Mouse (Mus musculus) embryonic facial prominence, embryonic 11.5 days (tissue): ENCODE results near the gene Stox2. TPM values are rescaled to one million over a fixed set of nuclear protein-coding genes. Genes with fewer than 3 reads are reported as not detected.

Source experiments
- ATAC-seq: fragments of 200-750 bp; cut with Nextera tagmentation; replicated peaks from 2 replicates; pipeline ENCODE4 v1.8.0; 2017; ENCODE audit warnings: low read depth; ENCODE audit not compliant: insufficient number of reproducible peaks, low FRiP score, low TSS enrichment
- DNase-seq: peaks from one replicate; pipeline ENCODE4 v3.0.0-alpha.2; 2015; ENCODE audit warnings: low spot score
- H3K27ac ChIP-seq: fragments of 300-500 bp; sonication (generic); replicated peaks from 2 replicates; pipeline ENCODE4 v1.5.1; 2014; ENCODE audit warnings: mild to moderate bottlenecking, low read depth, low read length, control low read depth
- H3K27me3 ChIP-seq: fragments of 300-500 bp; sonication (generic); 2 replicates; pipeline ENCODE4 v1.6.1; 2014; ENCODE audit warnings: mild to moderate bottlenecking, low read length, moderate library complexity, mixed read lengths; ENCODE audit not compliant: control insufficient read depth, insufficient read depth
- H3K36me3 ChIP-seq: fragments of 300-500 bp; sonication (generic); replicated peaks from 2 replicates; pipeline ENCODE4 v1.6.1; 2014; ENCODE audit warnings: low read depth, mild to moderate bottlenecking, low read length, moderate library complexity, mixed read lengths; ENCODE audit not compliant: control insufficient read depth, insufficient read depth
- H3K4me1 ChIP-seq: fragments of 300-500 bp; sonication (generic); 2 replicates; pipeline ENCODE4 v1.6.1; 2014; ENCODE audit warnings: low read length, mixed read lengths; ENCODE audit not compliant: control insufficient read depth, insufficient read depth
- H3K4me2 ChIP-seq: fragments of 300-500 bp; sonication (generic); 2 replicates; pipeline ENCODE4 v1.6.1; 2014; ENCODE audit warnings: low read depth, mild to moderate bottlenecking, control low read depth, low read length, moderate library complexity
- H3K4me3 ChIP-seq: fragments of 300-500 bp; sonication (generic); 2 replicates; pipeline ENCODE4 v1.5.1; 2014; ENCODE audit warnings: low read depth, low read length, control low read depth
- H3K9ac ChIP-seq: fragments of 300-500 bp; sonication (generic); replicated peaks from 2 replicates; pipeline ENCODE4 v1.6.1; 2014; ENCODE audit warnings: mild to moderate bottlenecking, control low read depth, low read length
- H3K9me3 ChIP-seq: fragments of 300-500 bp; sonication (generic); replicated peaks from 2 replicates; pipeline ENCODE4 v1.6.1; 2016; ENCODE audit warnings: mild to moderate bottlenecking, low read length, inconsistent platforms, mixed read lengths; ENCODE audit not compliant: control insufficient read depth
- WGBS: fragments of 180-500 bp; shearing (Covaris S2); extraction: QIAGEN DNeasy Blood & Tissue Kit; methylation state at CpG from one replicate; pipeline ENCODE4 v1.1.7; 2014; 5-methylcytosine and 5-hydroxymethylcytosine counted together
- polyA plus RNA-seq: library from polyadenylated mRNA; unstranded; fragments of >200 nt; fragmentation: Nextera tagmentation; extraction: Ambion mirVana; gene quantifications from 2 replicates; pipeline ENCODE4 v1.2.1, GENCODE M21; 2014

Stox2 gene
- polyA plus RNA-seq, 1 experiment from 2014 or later = 15.8 TPM

DNA sequence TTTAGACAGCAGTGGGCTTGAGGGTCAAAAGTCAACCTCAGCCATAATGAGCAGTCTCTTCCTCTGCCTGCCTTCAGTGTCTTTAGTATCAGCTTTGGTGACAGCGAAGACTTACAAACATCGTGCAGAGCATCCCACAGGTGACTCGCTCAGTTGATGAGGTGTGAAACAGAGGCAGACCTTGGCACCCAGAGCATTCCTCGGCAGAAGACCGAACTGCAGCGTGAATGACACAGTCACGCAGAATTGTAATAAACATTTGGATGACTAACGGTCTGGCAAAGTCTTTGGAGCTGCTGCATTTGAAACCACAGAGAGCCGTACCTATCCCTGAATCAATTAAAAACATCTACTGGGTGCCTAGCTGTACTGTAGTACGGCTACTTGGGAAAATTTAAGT lies 225.0 kb downstream of the Stox2 start:
- Histone ChIP-seq H3K4me1 (no peaks in the 10 kb centered on the region; the same call in 1 of the 2 replicates), H3K9ac (no peak overlapping the region), H3K27me3 (no peaks in the 10 kb centered on the region), H3K36me3 (no peaks in the 10 kb centered on the region), H3K4me2 (no peak overlapping the region), H3K4me3 (no peak overlapping the region), H3K9me3 (no peaks in the 10 kb centered on the region), H3K27ac (no peak overlapping the region)
- DNase-seq = no peak
- no peak for ATAC-seq
- 82% methylated on average over 10 of the region's 10 CpGs for WGBS

DNA sequence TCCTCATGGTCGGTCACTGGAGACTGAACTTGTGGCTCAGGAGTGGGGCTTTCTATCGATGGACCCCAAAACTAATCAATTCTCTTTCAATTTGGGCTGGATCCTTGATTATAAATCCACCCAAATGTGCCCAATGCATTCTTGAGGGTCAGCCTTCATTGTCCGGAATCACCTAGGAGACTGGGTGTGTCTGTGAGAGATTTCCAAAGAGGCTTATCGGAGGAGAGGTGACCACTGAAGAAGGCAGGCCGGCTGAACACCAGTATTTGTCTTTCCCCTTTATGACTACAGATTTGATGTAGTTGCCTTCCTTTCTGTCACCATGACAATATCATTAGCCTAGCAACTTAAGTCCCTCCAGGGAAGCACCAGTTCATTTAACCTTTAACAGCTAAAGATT lies 225.8 kb downstream of the Stox2 start:
- Histone ChIP-seq H3K4me2 (no peak overlapping the region), H3K27me3 (no peaks in the 10 kb centered on the region), H3K4me1 (no peaks in the 10 kb centered on the region; the same call in 1 of the 2 replicates), H3K27ac (no peak overlapping the region), H3K36me3 (no peaks in the 10 kb centered on the region), H3K9ac (no peak overlapping the region), H3K9me3 (no peaks in the 10 kb centered on the region), H3K4me3 (no peak overlapping the region)
- WGBS = 88% methylated on average over 5 of the region's 5 CpGs
- DNase-seq (no peak), ATAC-seq (no peak)

DNA sequence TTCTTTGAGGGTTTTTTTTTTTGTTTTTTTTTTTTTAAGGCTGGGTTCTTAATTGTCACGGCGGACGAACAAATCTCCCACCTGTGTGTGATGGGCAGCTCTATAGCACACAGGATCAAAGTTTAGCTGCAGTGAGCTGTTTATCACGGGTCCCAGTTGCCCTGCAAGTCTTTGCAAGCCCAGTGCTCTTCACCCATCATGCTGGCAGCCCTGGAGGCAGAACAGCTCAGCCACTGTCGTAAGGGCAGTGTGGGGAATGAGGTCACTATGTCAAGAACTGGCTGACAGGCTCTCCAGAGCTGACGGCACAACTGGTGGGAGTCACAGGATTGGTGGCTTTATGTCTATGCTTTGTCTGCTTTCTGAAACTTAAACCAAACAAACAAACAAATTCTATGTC lies 227.6 kb downstream of the Stox2 start:
- H3K4me2 ChIP-seq = no peak overlapping the region
- H3K36me3 ChIP-seq = no peaks in the 10 kb centered on the region
- H3K9me3 ChIP-seq = no peaks in the 10 kb centered on the region
- peak; percentile 49 for DNase-seq
- no peaks in the 10 kb centered on the region for H3K27me3 ChIP-seq
- H3K4me3 ChIP-seq = no peak overlapping the region
- H3K4me1 ChIP-seq = no peaks in the 10 kb centered on the region; the same call in 1 of the 2 replicates
- H3K9ac ChIP-seq = no peak overlapping the region
- WGBS = 42% methylated on average over 6 of the region's 6 CpGs
- no peak overlapping the region for H3K27ac ChIP-seq
- ATAC-seq = no peak; the same call in 1 of the 2 replicates

DNA sequence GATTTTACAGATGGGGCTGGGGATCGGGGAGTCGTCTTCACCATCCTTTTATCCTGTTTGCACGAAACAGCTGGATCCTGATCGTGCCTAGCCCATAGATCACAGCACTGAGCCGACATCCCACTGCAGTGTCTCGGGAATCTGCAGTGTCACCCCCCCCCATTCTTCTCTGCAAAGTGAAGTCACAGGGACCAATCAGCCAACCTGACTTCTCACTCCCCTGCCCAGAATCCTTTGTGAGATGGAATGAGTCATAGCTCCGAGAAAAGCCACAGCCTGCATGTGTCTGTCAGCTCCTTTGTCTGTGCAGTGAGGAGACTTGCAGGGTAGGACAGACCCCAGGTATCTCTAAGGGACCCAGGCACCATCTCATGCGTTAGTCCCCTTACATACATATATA lies 228.1 kb downstream of the Stox2 start:
- ATAC-seq = 0 out of 2 replicates have a peak, but pooled peaks have one; percentile 39
- no peak overlapping the region for H3K4me3 ChIP-seq
- peak; percentile 43 for DNase-seq
- H3K27ac ChIP-seq = no peak overlapping the region
- no peaks in the 10 kb centered on the region for H3K36me3 ChIP-seq
- WGBS = 51% methylated on average over 8 of the region's 8 CpGs
- no peak overlapping the region for H3K9ac ChIP-seq
- H3K4me1 ChIP-seq = no peaks in the 10 kb centered on the region; the same call in 1 of the 2 replicates
- H3K27me3 ChIP-seq = no peaks in the 10 kb centered on the region
- no peaks in the 10 kb centered on the region for H3K9me3 ChIP-seq
- H3K4me2 ChIP-seq = no peak overlapping the region

DNA sequence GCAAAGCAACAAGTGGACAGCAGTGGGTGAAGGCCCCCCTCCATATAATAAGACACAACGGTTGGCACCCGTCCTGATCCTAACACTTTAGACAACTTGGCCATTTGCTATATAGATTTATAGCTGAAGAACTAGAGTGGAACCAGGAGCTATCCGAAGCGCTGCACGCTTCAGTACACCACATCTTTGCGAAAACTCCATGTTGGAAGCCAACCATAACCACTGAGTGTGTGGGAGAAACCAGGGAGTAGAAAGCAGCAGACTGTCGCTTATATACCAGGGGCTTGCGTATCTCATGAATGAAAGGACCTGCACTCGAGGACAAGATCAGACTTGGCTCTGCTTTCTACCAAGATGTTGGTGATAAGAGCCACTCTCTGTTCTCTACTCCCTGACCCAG lies 234.0 kb downstream of the Stox2 start:
- H3K4me3 ChIP-seq = no peak overlapping the region
- no peaks in the 10 kb centered on the region for H3K9me3 ChIP-seq
- no peaks in the 10 kb centered on the region for H3K27me3 ChIP-seq
- no peak overlapping the region for H3K27ac ChIP-seq
- no peaks in the 10 kb centered on the region for H3K36me3 ChIP-seq
- no peaks in the 10 kb centered on the region; the same call in 1 of the 2 replicates for H3K4me1 ChIP-seq
- H3K9ac ChIP-seq = no peak overlapping the region
- ATAC-seq (no peak), DNase-seq (no peak)
- 92% methylated on average over 9 of the region's 9 CpGs for WGBS
- no peak overlapping the region for H3K4me2 ChIP-seq

DNA sequence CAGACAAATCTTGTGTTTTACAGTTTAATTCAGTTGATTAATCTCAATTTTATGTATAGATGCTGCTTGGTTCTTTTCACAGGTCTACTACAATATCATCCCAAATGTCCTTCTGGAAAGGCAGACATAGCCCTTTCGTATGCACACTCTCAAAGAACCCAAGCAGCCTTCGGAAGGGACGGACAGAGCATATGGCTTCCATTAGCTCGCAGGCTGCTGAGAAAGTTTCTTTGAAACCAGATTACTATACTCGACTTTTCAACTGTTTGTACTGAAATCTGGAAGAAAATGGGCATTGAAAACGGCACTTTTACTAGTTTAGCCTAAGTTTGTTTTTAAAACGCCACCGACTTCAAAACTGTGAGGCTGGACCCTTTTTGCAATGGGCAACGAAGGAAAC lies 234.9 kb downstream of the Stox2 start:
- ATAC-seq = no peak
- H3K4me2 ChIP-seq = no peak overlapping the region
- no peak overlapping the region for H3K4me3 ChIP-seq
- no peak overlapping the region for H3K9ac ChIP-seq
- no peak overlapping the region for H3K27ac ChIP-seq
- H3K27me3 ChIP-seq = no peaks in the 10 kb centered on the region
- 24% methylated on average over 9 of the region's 9 CpGs for WGBS
- no peaks in the 10 kb centered on the region; the same call in 1 of the 2 replicates for H3K4me1 ChIP-seq
- H3K9me3 ChIP-seq = no peaks in the 10 kb centered on the region
- peak; percentile 85 for DNase-seq
- no peaks in the 10 kb centered on the region for H3K36me3 ChIP-seq

DNA sequence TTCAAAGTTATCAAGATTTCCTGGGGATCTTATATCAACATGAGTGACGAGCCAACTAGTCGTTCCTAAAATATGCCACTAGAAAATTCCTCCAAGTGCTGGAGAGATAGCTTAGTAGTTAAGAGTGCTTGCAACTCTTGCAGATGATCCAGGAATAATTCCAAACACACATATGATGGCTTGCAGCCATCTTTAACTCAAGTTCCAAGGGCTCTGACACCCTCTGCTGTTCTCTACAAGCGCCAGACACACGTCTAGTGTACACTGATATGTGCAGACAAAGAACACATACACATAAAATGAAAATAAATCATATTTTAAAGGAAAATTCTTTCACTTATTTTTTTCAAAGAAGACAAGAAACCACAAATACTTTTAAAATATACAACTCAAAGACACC lies 237.9 kb downstream of the Stox2 start:
- Histone ChIP-seq H3K4me3 (no peak overlapping the region), H3K4me1 (no peaks in the 10 kb centered on the region; the same call in 1 of the 2 replicates), H3K9me3 (no peaks in the 10 kb centered on the region), H3K36me3 (no peaks in the 10 kb centered on the region), H3K9ac (no peak overlapping the region), H3K4me2 (no peak overlapping the region), H3K27me3 (no peaks in the 10 kb centered on the region), H3K27ac (no peak overlapping the region)
- 83% methylated on average over 4 of the region's 4 CpGs for WGBS
- DNase-seq = no peak
- ATAC-seq = no peak

DNA sequence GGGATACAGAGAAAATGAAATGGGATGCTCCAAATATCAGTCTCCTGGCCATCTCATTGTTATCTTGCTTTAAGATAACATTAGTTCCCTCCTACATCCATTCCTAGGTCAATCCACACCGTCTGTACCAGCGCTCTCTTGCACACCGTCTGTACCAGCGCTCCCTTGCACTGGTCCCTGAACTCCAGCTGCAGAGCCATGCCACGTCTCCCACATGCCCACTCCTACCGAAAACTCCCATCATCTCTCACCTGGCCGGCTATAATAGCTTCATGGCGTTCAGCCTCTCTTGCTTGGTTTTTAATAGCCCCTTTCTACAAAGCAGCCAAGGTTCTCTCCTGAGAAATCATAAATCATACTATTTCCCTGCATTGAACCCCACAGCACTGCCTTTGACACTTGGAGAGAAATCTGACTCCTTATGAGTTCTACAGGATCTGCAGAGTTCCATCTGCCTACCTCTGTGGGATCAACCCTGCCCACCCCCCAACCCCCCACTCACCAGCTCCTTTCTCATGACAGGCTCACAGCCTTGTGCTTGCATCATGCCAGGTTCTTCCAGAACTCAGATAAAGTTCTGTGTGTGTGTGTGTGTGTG lies 239.4 kb downstream of the Stox2 start:
- H3K27me3 ChIP-seq = no peaks in the 10 kb centered on the region
- no peak for DNase-seq
- WGBS = 75% methylated on average over 8 of the region's 8 CpGs
- no peak overlapping the region for H3K27ac ChIP-seq
- H3K9ac ChIP-seq = no peak overlapping the region
- no peak for ATAC-seq
- no peaks in the 10 kb centered on the region for H3K36me3 ChIP-seq
- no peak overlapping the region for H3K4me3 ChIP-seq
- H3K9me3 ChIP-seq = no peaks in the 10 kb centered on the region
- H3K4me1 ChIP-seq = no peaks in the 10 kb centered on the region; the same call in 1 of the 2 replicates
- H3K4me2 ChIP-seq = no peak overlapping the region
